Mouse (Mus musculus): ENCODE results near the gene Mfsd7a. TPM values are rescaled to one million over a fixed set of nuclear protein-coding genes. Genes with fewer than 3 reads are reported as not detected.

Gene Mfsd7a
- polyA plus RNA-seq, 1 experiment from 2014 or later: 0.65 TPM

DNA sequence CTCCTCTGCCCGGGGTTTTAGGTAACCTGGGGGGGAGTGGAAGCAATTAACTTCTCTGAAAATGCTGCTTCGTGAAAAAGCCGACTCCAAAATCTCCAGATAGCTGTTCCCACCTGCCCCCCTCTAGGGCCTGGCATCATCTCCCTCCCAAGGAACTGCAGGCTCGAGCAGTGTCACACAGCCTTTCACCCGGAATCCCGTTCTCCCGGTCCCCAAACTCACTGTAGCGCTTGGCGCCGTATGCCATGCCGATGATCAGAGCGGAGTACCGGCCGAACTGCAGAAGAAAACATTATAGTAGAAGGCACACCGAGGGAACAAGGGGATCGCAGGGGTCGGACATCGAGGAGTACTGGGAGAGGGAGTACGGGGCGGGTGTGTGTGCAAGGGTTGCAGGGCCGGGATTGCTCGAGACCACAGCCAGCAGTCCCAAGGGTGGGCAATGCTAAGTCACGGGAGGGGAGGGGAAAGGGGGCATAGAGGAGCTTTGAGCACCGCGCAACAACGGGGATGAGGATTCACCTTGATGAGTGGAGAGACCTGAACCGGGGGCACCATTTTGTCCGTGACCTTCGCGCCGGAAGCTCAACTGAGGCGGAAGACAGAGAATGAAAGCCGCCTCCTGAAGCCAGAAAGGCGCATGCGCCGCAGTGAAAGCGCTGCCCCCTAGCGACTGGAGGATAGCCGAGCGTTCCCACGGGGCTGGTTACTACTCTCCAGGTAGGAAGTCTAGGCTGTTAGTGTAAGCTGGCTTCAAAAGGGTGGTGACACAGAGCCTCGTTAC lies 14.7 kb downstream of the Mfsd7a start, which contains the start of gene Atp5k:
Gene Atp5k, minus strand, starts transcription at position 645 of the 784 bp plus-strand sequence.
- Histone ChIP-seq H3K4me3 (replicated peaks) (peak within 1 kb of the TSS; percentile 77), H3K9ac (peak within 1 kb of the TSS; percentile 78), H3K9me3 (replicated peaks) (no peaks in the 10 kb centered on the region), H3K36me3 (peaks cover 29% of the 10 kb centered on the region), H3K27me3 (no peaks in the 10 kb centered on the region), H3K27ac (replicated peaks) (no peak within 1 kb of the TSS), H3K4me1 (peaks cover 16% of the 10 kb centered on the region), H3K4me2 (replicated peaks) (peak within 1 kb of the TSS; percentile 63)
- under 1% methylated on average over 42 of the region's 42 CpGs for WGBS
- ATAC-seq (ENCODE audit: insufficient number of reproducible peaks, low FRiP score, low TSS enrichment, low read depth): peak; percentile 72

DNA sequence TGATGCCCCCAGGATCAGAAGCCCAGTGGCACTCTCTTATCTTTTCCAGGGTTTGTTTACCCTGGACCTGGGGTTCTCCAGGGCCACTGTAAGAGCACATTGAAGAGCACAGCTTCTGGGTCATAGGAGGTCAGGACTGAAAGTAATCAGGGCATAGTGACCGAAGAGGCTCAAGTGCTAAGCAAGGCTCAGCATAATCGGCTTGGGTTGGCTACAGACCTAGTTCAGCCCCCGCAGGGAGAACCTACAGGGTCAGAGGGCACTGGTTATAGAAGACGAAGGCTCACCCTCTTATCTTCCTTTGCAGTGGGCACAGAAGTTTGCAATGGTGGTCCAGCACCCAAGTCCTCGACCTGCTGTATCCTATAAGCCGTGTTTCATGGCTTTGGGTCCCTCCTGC lies 17.5 kb downstream of the Mfsd7a start:
- ATAC-seq (ENCODE audit: insufficient number of reproducible peaks, low FRiP score, low TSS enrichment, low read depth): no peak
- Histone ChIP-seq H3K4me2 (replicated peaks) (no peak overlapping the region), H3K36me3 (peaks cover 29% of the 10 kb centered on the region), H3K9ac (no peak overlapping the region), H3K9me3 (replicated peaks) (no peaks in the 10 kb centered on the region), H3K27ac (replicated peaks) (no peak overlapping the region), H3K27me3 (no peaks in the 10 kb centered on the region), H3K4me1 (peaks cover 16% of the 10 kb centered on the region), H3K4me3 (replicated peaks) (no peak overlapping the region)
- 95% methylated on average over 6 of the region's 6 CpGs for WGBS

DNA sequence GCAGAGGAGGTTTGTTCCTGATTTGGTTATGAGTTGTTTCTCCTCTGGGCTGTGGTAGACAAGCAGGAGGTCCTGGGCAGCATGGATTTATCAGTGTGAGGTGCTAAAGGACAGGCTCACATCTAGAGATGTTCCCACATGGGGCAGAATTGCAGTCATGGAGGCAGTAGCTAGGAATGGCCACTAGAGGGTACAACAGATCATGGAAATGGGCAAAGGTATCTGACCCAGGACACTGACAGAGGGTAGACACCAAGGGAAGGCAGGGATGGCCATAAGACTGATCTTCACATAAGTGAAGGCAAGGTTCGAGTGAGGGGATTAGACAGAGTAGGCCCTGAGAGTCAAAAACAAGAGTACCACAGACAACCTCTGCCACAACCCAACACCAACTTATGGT lies 21.5 kb downstream of the Mfsd7a start:
- H3K9ac ChIP-seq: no peak overlapping the region
- H3K4me2 ChIP-seq (replicated peaks): no peak overlapping the region
- no peaks in the 10 kb centered on the region for H3K4me1 ChIP-seq
- no peak overlapping the region for H3K27ac ChIP-seq (replicated peaks)
- 76% methylated on average over 1 of the region's 1 CpGs for WGBS
- peaks cover 24% of the 10 kb centered on the region for H3K36me3 ChIP-seq
- no peak overlapping the region for H3K4me3 ChIP-seq (replicated peaks)
- no peak for ATAC-seq (ENCODE audit: insufficient number of reproducible peaks, low FRiP score, low TSS enrichment, low read depth)
- no peaks in the 10 kb centered on the region for H3K27me3 ChIP-seq
- no peaks in the 10 kb centered on the region for H3K9me3 ChIP-seq (replicated peaks)

DNA sequence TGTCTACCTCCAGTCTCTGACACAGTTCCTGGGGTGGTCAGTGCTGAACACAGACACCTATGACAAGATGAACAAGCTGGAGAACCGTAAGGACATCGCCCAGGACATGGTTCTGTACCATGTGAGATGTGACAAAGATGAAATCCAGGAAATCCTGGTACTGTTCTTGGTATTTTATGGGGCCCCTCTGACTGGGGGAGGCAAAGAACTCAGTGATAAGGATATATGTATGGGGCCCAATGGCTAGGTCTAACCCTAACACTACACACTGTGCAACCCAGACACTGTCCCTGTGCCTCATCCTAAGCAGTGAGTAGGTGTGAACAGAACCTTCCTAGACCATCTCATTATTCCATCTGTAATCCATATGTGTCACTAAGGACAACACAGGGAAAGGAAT lies 25.3 kb downstream of the Mfsd7a start:
- Histone ChIP-seq H3K36me3 (no peaks in the 10 kb centered on the region), H3K27ac (replicated peaks) (no peak overlapping the region), H3K4me3 (replicated peaks) (no peak overlapping the region), H3K9me3 (replicated peaks) (no peaks in the 10 kb centered on the region), H3K9ac (no peak overlapping the region), H3K27me3 (no peaks in the 10 kb centered on the region), H3K4me2 (replicated peaks) (no peak overlapping the region), H3K4me1 (no peaks in the 10 kb centered on the region)
- ATAC-seq (ENCODE audit: insufficient number of reproducible peaks, low FRiP score, low TSS enrichment, low read depth): no peak
- 78% methylated on average over 2 of the region's 2 CpGs for WGBS

DNA sequence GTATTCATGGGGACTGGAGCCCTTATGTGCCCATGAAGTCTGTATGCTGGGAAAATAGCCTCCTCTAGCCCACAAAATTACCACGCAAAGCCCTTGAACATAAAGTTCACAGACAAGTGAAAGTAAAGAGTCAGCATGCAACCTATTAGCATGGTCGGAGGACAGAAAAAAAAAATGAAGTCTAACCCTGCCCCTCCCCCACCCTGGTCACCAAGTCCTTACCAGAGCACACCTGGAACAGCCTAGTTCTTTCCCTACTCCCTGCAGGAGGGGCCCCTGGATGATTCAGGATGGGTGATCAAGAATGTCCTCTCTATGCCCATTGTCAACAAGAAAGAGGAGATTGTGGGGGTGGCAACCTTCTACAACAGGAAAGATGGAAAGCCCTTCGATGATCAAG lies 25.9 kb downstream of the Mfsd7a start:
- no peaks in the 10 kb centered on the region for H3K9me3 ChIP-seq (replicated peaks)
- WGBS: 72% methylated on average over 3 of the region's 3 CpGs
- ATAC-seq (ENCODE audit: insufficient number of reproducible peaks, low FRiP score, low TSS enrichment, low read depth): no peak
- no peaks in the 10 kb centered on the region for H3K36me3 ChIP-seq
- no peak overlapping the region for H3K27ac ChIP-seq (replicated peaks)
- H3K27me3 ChIP-seq: no peaks in the 10 kb centered on the region
- H3K4me1 ChIP-seq: no peaks in the 10 kb centered on the region
- H3K4me3 ChIP-seq (replicated peaks): no peak overlapping the region
- no peak overlapping the region for H3K9ac ChIP-seq
- H3K4me2 ChIP-seq (replicated peaks): no peak overlapping the region

DNA sequence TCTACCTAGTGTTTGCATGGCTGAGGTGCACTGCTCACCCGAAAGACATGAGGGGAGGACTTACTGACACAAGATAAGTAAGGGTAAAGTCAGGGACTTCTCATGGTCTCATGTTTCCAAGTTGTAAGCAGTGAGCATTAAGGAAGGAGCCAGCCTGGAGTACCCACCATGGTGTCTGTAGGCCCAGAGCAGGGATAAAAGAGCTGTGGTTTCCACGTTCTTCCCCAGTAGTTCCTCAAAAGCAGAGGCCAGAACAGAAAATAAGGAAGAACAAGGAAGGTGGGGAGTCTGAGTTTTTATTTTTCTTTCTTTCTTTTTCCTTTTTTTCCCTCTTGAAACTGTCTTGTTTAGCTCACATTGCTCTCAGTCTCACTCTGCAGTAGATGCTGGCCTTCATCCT lies 34.0 kb downstream of the Mfsd7a start:
- Histone ChIP-seq H3K27me3 (no peaks in the 10 kb centered on the region), H3K36me3 (no peaks in the 10 kb centered on the region), H3K4me3 (replicated peaks) (no peak overlapping the region), H3K9ac (no peak overlapping the region), H3K27ac (replicated peaks) (no peak overlapping the region), H3K4me2 (replicated peaks) (no peak overlapping the region), H3K4me1 (no peaks in the 10 kb centered on the region), H3K9me3 (replicated peaks) (no peaks in the 10 kb centered on the region)
- ATAC-seq (ENCODE audit: insufficient number of reproducible peaks, low FRiP score, low TSS enrichment, low read depth): no peak
- 67% methylated on average over 2 of the region's 2 CpGs for WGBS

DNA sequence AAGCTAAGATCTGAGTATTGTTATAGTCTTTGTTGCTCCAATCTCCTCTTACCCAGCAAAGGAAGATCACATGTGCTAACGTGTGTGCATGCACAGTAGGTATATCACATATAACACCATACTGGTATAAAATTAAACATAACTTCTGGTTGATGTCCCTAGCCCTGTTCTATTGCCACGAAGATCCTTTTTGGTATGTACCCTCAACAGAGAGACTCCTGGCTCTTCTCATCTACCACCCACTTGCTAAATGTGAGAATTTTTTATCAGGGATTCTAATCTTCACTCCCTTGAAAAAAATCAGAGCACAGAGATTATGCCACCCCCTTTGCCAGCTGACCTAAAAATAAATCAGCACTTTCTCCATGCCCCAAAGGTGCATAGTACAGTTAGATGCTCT lies 41.7 kb downstream of the Mfsd7a start:
- no peaks in the 10 kb centered on the region for H3K27me3 ChIP-seq
- no peak overlapping the region for H3K27ac ChIP-seq (replicated peaks)
- no peak overlapping the region for H3K9ac ChIP-seq
- H3K4me2 ChIP-seq (replicated peaks): no peak overlapping the region
- H3K9me3 ChIP-seq (replicated peaks): no peaks in the 10 kb centered on the region
- no peak for ATAC-seq (ENCODE audit: insufficient number of reproducible peaks, low FRiP score, low TSS enrichment, low read depth)
- H3K36me3 ChIP-seq: no peaks in the 10 kb centered on the region
- WGBS: 82% methylated on average over 2 of the region's 2 CpGs
- no peak overlapping the region for H3K4me3 ChIP-seq (replicated peaks)
- no peaks in the 10 kb centered on the region for H3K4me1 ChIP-seq

DNA sequence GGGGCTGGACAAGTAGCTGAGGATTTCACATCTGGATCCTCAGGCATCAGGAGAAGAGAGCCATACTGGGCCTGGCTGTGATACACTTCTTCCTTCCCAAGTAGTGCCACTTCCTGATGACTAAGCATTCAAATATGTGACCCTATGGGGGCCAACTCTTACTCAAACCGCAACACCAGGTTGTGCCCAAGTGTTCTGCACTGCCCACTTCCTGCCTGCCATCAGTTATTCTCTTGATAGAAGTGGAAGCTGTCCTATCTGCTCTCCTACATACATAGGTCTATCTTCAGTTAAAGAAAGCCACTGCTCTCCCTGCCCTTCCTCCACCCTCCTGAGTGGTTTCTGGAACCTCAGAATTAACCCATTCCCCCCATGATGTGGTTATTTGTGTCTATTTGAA lies 43.2 kb downstream of the Mfsd7a start:
- Histone ChIP-seq H3K4me1 (no peaks in the 10 kb centered on the region), H3K27ac (replicated peaks) (no peak overlapping the region), H3K36me3 (no peaks in the 10 kb centered on the region), H3K9me3 (replicated peaks) (no peaks in the 10 kb centered on the region), H3K27me3 (no peaks in the 10 kb centered on the region), H3K9ac (no peak overlapping the region), H3K4me3 (replicated peaks) (no peak overlapping the region), H3K4me2 (replicated peaks) (no peak overlapping the region)
- ATAC-seq (ENCODE audit: insufficient number of reproducible peaks, low FRiP score, low TSS enrichment, low read depth): no peak
- WGBS: 61% methylated on average over 1 of the region's 1 CpGs

DNA sequence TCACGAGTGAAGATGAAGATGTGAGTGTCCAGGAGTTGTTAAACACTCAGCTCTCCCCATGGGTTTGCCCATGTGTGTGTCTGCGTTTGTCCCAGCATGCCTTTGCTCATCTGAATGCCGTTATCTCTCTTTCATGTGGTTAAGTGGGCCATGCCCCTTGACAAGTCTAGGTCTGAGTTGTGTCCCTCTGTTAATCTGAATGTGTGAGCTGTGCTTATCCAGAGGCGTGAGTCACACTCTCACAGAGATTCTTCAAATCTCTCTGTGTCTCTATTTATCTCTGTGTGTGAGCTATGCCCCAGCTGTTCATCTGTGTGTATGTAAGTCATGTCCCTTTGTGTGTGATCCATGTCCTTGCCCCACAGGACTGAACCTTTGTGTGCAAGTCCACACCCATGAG lies 45.2 kb downstream of the Mfsd7a start:
- ATAC-seq (ENCODE audit: insufficient number of reproducible peaks, low FRiP score, low TSS enrichment, low read depth): no peak
- no peak overlapping the region for H3K27ac ChIP-seq (replicated peaks)
- WGBS: 62% methylated on average over 4 of the region's 4 CpGs

More for the DNA sequence above, 45.2 kb downstream of the Mfsd7a start:
- no peaks in the 10 kb centered on the region for H3K9me3 ChIP-seq (replicated peaks)
- H3K27me3 ChIP-seq: no peaks in the 10 kb centered on the region
- no peaks in the 10 kb centered on the region for H3K4me1 ChIP-seq
- no peak overlapping the region for H3K4me2 ChIP-seq (replicated peaks)
- H3K36me3 ChIP-seq: no peaks in the 10 kb centered on the region
- no peak overlapping the region for H3K9ac ChIP-seq
- no peak overlapping the region for H3K4me3 ChIP-seq (replicated peaks)

Other genes with a start within 250 kb of the Mfsd7a start
- 39.5 and 41.6 TPM in 2 replicates for gene Dr1, start 180.0 kb downstream of the Mfsd7a start, polyA plus RNA-seq (2015; fragmentation: Nextera tagmentation; extraction: Ambion mirVana)
- gene Pigg, start 136.3 kb downstream of the Mfsd7a start, polyA plus RNA-seq (2015; fragmentation: Nextera tagmentation; extraction: Ambion mirVana): 5.4 and 5.9 TPM in 2 replicates
- gene Gm42517, start 81.0 kb downstream of the Mfsd7a start, polyA plus RNA-seq (2015; fragmentation: Nextera tagmentation; extraction: Ambion mirVana): 0.25 and 0.29 TPM in 2 replicates
- gene Pde6b, start 60.5 kb downstream of the Mfsd7a start, polyA plus RNA-seq (2015; fragmentation: Nextera tagmentation; extraction: Ambion mirVana): 0.15 and 0.24 TPM in 2 replicates
- 360 and 374 TPM in 2 replicates for gene Atp5k, start 14.4 kb downstream of the Mfsd7a start, polyA plus RNA-seq (2015; fragmentation: Nextera tagmentation; extraction: Ambion mirVana)
- 19.5 and 20.9 TPM in 2 replicates for gene Pcgf3, start 12.3 kb upstream of the Mfsd7a start, polyA plus RNA-seq (2015; fragmentation: Nextera tagmentation; extraction: Ambion mirVana)
- gene Cplx1, start 101.1 kb upstream of the Mfsd7a start, polyA plus RNA-seq (2015; fragmentation: Nextera tagmentation; extraction: Ambion mirVana): 0.38 and 0.89 TPM in 2 replicates
- 47.9 and 56.4 TPM in 2 replicates for gene Gak, start 180.9 kb upstream of the Mfsd7a start, polyA plus RNA-seq (2015; fragmentation: Nextera tagmentation; extraction: Ambion mirVana)
- 27.4 and 29.4 TPM in 2 replicates for gene Tmem175, start 180.9 kb upstream of the Mfsd7a start, polyA plus RNA-seq (2015; fragmentation: Nextera tagmentation; extraction: Ambion mirVana)
- gene Idua, start 211.4 kb upstream of the Mfsd7a start, polyA plus RNA-seq (2015; fragmentation: Nextera tagmentation; extraction: Ambion mirVana): 17.3 and 18.1 TPM in 2 replicates
- gene Dgkq, start 220.8 kb upstream of the Mfsd7a start, polyA plus RNA-seq (2015; fragmentation: Nextera tagmentation; extraction: Ambion mirVana): 14.6 and 17.4 TPM in 2 replicates
- gene Slc26a1, start 226.7 kb upstream of the Mfsd7a start, polyA plus RNA-seq (2015; fragmentation: Nextera tagmentation; extraction: Ambion mirVana): 0.93 and 0.96 TPM in 2 replicates
- gene Fgfrl1, start 243.5 kb upstream of the Mfsd7a start, polyA plus RNA-seq (2015; fragmentation: Nextera tagmentation; extraction: Ambion mirVana): 29.0 and 29.4 TPM in 2 replicates